Mouse (Mus musculus) bone marrow macrophage, adult 2 months (primary cell): Measurements from ENCODE around the gene Cpn2. TPM values are rescaled to one million over a fixed set of nuclear protein-coding genes. Genes with fewer than 3 reads are reported as not detected.

ENCODE experiments used
- H3K27ac ChIP-seq: 2 replicates; pipeline ENCODE4 v1.5.1; 2012; ENCODE audit warnings: low read depth, low read length; ENCODE audit not compliant: insufficient read depth
- H3K4me1 ChIP-seq: 2 replicates; pipeline ENCODE4 v1.6.1; 2012; ENCODE audit warnings: low read length; ENCODE audit not compliant: control insufficient read depth, insufficient read depth
- H3K4me3 ChIP-seq: 2 replicates; pipeline ENCODE4 v1.5.1; 2012; ENCODE audit warnings: mild to moderate bottlenecking, low read length, moderate library complexity; ENCODE audit not compliant: insufficient read depth
- CTCF ChIP-seq: IDR thresholded peaks from 2 replicates; pipeline ENCODE4 v1.5.1; 2012; ENCODE audit warnings: low read depth, mild to moderate bottlenecking, low read length, moderate library complexity
- POLR2A ChIP-seq: IDR thresholded peaks from 2 replicates; pipeline ENCODE4 v1.6.1; 2012; ENCODE audit warnings: mild to moderate bottlenecking, low read depth, low read length, borderline replicate concordance
- polyA plus RNA-seq: library from polyadenylated mRNA; stranded (reverse); fragments of >200 nt; gene quantifications from 2 replicates; pipeline ENCODE4 v1.2.4, GENCODE M21; 2012; ENCODE audit not compliant: missing spikeins, insufficient read depth, insufficient read length

Cpn2 gene
- polyA plus RNA-seq, result not detected in 2 replicates

DNA sequence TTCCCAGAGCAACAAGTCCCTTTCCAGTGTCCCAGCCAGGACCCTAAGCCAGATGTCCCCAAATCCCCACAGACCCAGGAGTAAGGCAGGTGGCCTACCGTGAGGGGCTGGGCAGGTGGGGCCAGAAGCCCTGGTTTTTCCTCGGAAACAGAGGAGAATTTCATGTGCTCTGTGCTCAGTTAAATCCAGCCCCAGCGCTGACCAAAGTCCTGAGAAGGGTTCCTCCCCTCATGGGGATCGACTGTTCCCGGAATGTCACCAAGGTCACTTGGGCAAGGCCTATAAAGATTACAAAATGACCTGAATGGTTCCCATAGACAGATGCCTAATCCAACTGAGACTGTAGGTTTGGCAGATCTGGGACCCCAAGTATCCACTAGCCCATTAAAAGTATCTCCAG lies at the start of gene Cpn2:
Gene Cpn2 (minus strand): TSS at position 141 of the 400 bp plus-strand sequence.
- H3K27ac ChIP-seq, result no peak within 1 kb of the TSS
- no peaks in the 10 kb centered on the region for H3K4me1 ChIP-seq
- no peak within 1 kb of the TSS for H3K4me3 ChIP-seq
- TF ChIP-seq CTCF (no peak), POLR2A (no peak)

DNA sequence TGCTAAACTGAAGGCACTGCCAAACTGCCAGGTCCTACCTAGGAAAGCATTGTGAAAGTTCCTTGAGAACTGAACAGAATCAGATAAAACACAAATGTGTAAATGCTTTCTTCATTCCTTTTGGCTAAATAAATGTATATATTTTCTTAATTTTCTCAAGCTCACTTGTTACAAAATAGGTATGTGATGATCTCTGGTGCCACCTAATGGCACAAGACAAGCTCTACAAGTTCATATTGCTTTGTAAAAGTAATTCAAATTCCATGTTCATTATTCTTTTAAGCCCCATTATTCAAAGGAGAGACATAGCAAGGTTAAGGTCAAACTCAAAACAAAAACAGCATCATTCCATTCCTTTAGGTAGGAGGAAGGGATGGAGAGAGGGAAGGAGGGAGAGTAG lies 46.9 kb upstream of the Cpn2 start:
- TF ChIP-seq POLR2A (no peak), CTCF (no peak)
- H3K27ac ChIP-seq, result no peak overlapping the region

DNA sequence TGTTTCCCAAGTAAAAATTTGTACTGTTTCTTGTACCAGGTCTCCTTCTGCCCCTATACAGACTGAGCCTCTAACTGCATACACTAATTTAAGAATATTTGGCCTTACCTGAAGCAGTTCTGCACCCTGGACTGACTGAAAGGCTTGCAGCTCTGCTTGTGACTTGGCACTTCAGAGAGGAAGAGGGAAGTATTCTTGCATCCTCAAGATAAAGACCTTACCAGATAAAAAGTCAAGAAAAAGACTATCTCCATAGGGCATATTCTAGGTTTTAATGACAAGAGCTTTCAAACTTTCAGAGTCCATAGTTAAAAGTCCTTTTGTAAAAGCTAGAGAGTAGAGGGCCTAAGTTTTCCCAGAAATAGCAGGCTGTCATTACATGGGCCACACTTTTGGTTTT lies 43.3 kb upstream of the Cpn2 start, which contains the start of gene Gp5:
Gene Gp5 (minus strand): TSS at position 133 of the 400 bp plus-strand sequence.
- H3K4me1 ChIP-seq, result no peaks in the 10 kb centered on the region
- no peak within 1 kb of the TSS for H3K27ac ChIP-seq
- no peak for TF ChIP-seq CTCF
- TF ChIP-seq POLR2A, result no peak
- peak within 1 kb of the TSS; percentile 66 for H3K4me3 ChIP-seq

More for the DNA sequence above, 46.9 kb upstream of the Cpn2 start:
- Histone ChIP-seq H3K4me1 (no peaks in the 10 kb centered on the region), H3K4me3 (no peak overlapping the region)

DNA sequence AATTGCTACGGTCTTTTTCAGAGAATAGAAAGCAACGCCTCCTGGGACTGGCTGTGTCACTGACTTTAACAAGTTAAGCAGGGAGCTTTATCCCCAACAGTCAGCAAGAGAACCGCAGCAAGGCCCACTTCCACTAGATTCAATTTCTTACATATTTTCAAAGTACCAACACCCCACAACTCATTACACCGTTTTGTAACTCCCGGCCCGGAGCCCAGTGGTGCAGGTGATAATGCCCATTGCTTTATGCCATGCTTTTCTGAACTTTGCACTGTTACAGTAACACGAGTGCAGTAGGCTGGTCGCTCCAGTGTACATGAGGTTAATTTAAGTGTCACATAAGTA lies 42.8 kb upstream of the Cpn2 start:
- Histone ChIP-seq H3K4me3 (no peak overlapping the region), H3K27ac (no peak overlapping the region), H3K4me1 (no peaks in the 10 kb centered on the region)
- TF ChIP-seq CTCF (no peak), POLR2A (no peak)

DNA sequence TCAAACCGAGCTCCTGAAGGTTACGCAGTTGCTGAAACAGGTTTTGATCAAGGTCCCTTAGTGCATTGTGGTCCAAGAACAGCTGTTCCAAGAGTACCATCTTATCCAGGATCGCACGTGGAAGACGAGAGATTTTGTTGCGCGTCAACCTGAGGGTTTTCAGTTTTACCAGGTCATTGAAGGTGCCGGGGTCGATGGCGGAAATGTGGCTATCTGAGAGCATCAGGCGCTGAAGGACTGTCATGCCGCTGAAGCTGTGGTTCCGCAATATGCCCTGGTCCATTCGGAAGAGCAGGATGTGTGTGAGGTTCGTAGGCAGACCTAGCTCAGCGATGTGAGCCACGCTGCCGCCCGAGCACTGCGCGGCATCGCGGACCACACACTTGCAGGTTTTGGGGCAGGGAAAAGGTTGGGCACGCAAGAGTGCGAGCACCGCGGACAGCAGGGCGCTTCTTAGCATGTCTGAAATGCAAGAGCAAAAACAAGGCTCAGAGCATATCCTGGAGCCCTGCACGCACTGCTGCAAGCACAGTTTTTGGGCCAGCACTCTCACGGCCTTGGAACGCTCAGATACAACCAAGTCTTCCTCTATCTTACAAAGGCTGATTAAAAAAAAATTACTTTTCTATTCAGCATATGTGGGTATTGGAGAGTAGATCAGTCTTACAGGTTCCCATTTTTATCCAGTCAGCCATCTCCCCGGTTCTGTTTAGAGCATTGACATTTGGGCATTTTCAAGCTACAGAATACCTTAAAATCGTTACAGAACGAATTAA lies 42.3 kb upstream of the Cpn2 start:
- TF ChIP-seq CTCF (no peak), POLR2A (no peak)
- Histone ChIP-seq H3K4me3 (peak overlapping the region; percentile 66), H3K27ac (no peak overlapping the region), H3K4me1 (no peaks in the 10 kb centered on the region)

DNA sequence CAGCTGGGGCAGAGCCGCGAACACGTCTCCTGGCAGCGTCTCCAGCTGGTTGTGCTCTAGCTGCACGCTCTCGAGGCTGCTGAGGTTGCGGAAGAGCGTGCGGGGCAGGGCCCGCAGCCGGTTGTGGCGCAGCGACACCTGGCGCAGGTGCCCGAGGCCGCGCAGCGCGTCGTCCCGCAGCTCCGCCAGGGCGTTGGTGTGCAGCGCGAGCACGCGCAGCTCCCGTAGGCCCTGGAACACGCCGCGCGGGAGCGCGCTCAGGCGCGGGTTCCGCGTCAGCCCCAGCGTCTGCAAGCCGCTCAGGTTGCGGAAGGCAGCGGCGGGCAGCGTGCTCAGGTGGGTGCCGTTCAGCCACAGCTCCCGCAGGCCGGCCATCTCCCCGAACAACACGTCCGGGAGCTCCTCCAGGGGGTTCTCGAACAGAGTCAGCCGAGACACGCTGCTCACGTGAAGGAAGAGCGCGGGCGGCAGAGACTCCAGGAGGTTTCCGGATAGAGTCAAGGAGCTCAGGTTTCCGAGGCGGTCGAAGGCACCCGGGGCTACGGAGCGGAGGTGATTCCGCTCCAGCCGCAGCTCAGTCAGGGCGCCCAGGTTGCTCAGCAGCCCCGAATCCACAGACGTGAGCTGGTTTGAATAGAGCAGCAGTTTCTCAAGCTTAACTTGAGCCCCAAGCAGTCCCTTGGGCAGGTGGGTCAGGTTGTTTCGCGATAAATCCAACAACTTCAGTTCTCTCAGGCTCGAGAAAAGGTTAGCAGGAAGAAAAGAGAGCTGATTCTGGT lies 41.5 kb upstream of the Cpn2 start:
- Histone ChIP-seq H3K27ac (no peak overlapping the region), H3K4me1 (peaks cover 3% of the 10 kb centered on the region; the same call in 1 of the 2 replicates), H3K4me3 (peak overlapping the region; percentile 66)
- TF ChIP-seq POLR2A (no peak), CTCF (no peak)

DNA sequence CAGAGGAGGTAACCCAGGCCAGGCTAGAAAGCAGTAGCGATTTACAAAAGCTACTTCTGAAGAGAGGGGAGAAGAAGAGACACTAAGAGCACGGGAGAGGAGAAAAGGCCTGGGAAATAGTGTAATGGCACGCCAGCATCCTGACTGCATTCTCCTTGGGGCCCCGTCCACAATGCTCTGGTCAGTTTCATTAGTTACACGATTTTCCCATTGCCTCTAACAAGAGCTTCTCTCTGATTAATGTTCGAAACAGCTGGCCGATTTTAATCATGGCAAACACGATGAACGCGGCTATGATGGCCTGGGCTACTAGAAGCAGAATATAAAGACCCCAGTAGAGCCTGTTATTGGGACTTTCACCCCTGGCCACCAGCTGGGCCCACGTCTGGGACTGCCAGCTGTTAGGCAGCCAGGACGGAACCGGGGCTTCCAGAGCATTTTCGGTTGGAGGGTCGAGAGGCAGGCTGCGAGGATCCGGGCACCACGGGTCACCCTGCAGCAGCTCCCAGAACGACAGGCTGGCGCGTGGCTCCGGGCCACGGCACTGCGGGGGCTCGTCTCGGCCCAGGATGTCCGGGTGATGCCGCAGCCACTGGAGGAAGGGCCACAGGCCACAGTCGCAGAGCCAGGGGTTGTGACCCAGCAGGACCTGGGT lies 40.8 kb upstream of the Cpn2 start:
- no peak overlapping the region for H3K27ac ChIP-seq
- H3K4me1 ChIP-seq, result peaks cover 3% of the 10 kb centered on the region; the same call in 1 of the 2 replicates
- TF ChIP-seq POLR2A, result no peak
- no peak for TF ChIP-seq CTCF
- H3K4me3 ChIP-seq, result peak overlapping the region; percentile 66

DNA sequence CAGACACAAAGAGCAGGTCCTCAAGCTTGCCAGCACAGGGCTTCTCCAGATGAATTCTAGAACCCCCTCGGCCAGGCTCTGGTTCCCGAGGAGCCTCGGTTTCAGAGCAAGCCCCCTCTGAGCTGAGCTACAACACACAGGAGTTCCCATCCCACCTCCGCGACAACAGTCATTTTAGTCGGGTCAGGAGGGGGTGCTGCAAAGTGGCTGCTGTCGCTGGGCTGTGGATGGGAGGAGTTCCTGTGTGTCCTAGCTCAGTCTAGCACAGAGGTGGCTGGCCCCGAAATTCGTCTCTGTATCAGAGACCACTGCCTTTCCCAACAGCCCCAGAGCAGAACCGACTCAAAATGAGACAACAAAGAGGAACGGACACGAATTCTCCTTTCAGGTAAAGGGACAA lies 40.0 kb upstream of the Cpn2 start:
- no peak overlapping the region for H3K27ac ChIP-seq
- no peak for TF ChIP-seq CTCF
- TF ChIP-seq POLR2A, result no peak
- H3K4me1 ChIP-seq, result peaks cover 3% of the 10 kb centered on the region; the same call in 1 of the 2 replicates
- no peak overlapping the region for H3K4me3 ChIP-seq

DNA sequence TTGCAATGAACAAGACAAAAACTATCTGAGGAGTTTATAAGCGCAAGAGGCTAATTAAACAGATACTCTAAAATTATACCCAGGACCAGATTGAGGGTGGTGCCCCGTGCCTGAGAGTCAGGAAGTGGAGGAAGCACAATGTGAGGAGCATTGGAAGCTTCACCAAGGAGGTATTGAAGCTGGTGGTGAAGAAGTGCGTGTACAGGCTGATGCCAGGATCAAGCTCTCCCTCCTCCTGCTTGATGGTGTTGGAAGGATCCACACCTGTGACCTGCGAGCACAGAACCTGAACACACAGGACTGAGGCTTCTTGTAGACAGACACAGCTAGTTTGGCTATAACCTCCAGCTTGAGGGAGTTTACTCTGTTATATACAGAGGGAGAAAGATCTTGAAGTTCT lies 38.8 kb upstream of the Cpn2 start:
- Histone ChIP-seq H3K4me1 (peaks cover 3% of the 10 kb centered on the region; the same call in 1 of the 2 replicates), H3K4me3 (no peak overlapping the region), H3K27ac (no peak overlapping the region)
- TF ChIP-seq CTCF, result no peak
- TF ChIP-seq POLR2A, result no peak

DNA sequence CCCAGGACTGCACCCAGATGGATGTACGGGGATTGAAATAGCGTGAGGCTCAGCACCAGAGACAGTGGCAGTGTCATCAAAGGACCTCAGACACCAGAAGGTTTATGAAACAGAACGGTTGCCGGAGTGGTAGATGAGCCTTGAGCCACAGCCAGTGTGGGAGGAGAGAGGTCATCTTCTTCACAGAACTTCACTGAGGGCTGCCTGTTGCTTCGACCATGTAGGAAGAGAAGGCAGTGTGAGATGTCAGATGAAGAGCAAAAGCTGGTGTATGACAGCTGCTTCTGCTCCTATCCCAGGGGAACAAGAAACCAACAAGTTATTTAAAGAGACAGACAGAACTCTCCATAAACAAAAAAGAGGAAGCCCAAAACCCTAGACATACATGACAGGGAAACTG lies 36.9 kb upstream of the Cpn2 start:
- TF ChIP-seq POLR2A (no peak), CTCF (no peak)
- H3K4me3 ChIP-seq, result no peak overlapping the region
- H3K27ac ChIP-seq, result no peak overlapping the region
- peaks cover 3% of the 10 kb centered on the region; the same call in 1 of the 2 replicates for H3K4me1 ChIP-seq
